Mouse (Mus musculus): Measurements from ENCODE around the gene Osbp2. TPM values are rescaled to one million over a fixed set of nuclear protein-coding genes. Genes with fewer than 3 reads are reported as not detected.

Gene Osbp2
- polyA plus RNA-seq, 1 experiment from 2014 or later: 14.6 TPM

DNA sequence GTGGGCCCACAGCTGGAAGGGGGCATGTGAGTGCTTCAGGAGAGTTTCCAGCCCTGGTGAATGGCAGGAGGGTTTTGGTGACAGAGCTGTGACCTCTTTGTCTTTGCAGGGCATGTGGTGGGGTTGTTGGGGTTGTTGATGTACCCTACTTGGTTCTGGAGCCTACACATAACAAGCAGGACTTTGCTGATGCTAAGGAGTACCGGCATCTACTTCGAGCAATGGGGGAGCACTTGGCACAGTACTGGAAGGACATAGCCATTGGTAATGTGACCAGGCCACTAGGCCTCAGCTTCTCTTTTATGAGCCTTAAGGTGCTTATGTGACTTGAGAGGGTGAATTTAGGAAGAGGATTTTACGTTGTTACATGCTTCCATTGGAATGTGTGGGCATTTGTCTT lies 183.9 kb downstream of the Osbp2 start:
- Histone ChIP-seq H3K4me1 (no peaks in the 10 kb centered on the region), H3K27ac (replicated peaks) (no peak overlapping the region), H3K36me3 (peaks cover 90% of the 10 kb centered on the region), H3K9me3 (no peaks in the 10 kb centered on the region), H3K27me3 (no peaks in the 10 kb centered on the region), H3K9ac (replicated peaks) (no peak overlapping the region), H3K4me3 (no peak overlapping the region), H3K4me2 (replicated peaks) (no peak overlapping the region)
- no peak for ATAC-seq (replicated peaks)
- WGBS: 99% methylated on average over 3 of the region's 3 CpGs

DNA sequence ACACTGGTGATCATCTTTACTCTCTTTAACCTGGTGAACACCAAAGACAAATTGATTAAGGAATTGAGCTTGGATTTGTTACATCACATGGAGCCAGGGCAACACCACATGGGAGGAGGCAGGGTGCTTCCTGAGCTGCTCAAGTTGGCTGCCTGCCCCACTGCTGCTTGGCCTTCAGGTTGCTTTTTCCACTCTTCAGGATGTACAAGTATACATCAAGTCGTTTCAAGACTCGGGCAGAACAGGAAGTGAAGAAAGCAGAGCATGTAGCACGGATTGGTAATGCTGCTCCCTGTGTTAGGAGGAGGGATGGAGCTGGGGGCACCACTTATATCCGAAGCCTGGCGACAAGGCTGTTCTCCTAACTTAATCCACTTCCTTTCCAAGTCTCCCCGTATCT lies 186.5 kb downstream of the Osbp2 start:
- Histone ChIP-seq H3K4me1 (no peaks in the 10 kb centered on the region), H3K27me3 (no peaks in the 10 kb centered on the region), H3K36me3 (peaks cover 93% of the 10 kb centered on the region), H3K9me3 (no peaks in the 10 kb centered on the region), H3K9ac (replicated peaks) (no peak overlapping the region), H3K4me2 (replicated peaks) (no peak overlapping the region), H3K27ac (replicated peaks) (no peak overlapping the region), H3K4me3 (no peak overlapping the region)
- no peak for ATAC-seq (replicated peaks)
- WGBS: 91% methylated on average over 6 of the region's 6 CpGs

DNA sequence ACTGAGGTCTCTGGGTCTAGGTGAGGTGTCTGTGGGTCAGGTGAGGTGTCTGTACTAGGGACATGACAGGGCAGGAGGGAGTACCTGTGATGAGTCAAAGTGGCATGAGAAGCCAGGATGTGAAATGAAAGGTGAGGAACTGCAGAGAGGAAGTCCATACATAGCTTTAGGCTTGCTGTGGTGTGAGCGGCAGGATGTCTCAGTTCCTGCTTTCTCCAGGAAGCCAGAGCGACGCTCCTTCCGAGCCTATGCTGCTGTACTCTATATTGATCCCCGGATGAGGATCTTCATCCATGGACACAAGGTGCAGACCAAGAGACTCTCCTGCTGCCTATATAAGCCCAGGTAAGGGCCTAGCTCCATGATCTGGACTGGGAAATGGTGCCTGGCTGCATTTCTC lies 187.3 kb downstream of the Osbp2 start:
- Histone ChIP-seq H3K27me3 (no peaks in the 10 kb centered on the region), H3K36me3 (peaks cover 98% of the 10 kb centered on the region), H3K9ac (replicated peaks) (no peak overlapping the region), H3K4me1 (no peaks in the 10 kb centered on the region), H3K9me3 (no peaks in the 10 kb centered on the region), H3K4me2 (replicated peaks) (no peak overlapping the region), H3K27ac (replicated peaks) (no peak overlapping the region), H3K4me3 (no peak overlapping the region)
- no peak for ATAC-seq (replicated peaks)
- 96% methylated on average over 5 of the region's 5 CpGs for WGBS

DNA sequence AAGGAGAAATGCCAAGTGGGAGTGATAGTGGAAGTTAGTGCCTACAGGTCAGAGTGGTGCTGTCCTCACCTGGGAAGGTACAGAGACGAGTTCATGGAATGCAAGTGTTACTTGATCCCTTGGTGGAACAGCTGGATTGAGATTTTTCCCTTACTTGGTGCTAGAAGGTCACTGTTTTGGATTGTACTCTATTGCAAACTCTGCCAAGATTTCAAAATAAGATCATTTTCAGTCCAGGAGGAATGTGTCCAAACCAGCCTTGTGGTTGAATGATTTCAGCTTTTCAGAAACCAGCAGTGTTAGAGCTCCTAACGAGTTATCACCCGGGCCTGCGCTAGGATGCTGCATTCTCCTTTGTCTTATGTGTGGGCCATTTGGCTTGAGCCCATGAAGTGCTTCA lies 189.2 kb downstream of the Osbp2 start:
- ATAC-seq (replicated peaks): no peak
- no peaks in the 10 kb centered on the region for H3K9me3 ChIP-seq
- no peak overlapping the region for H3K4me3 ChIP-seq
- 61% methylated on average over 4 of the region's 4 CpGs for WGBS
- no peak overlapping the region for H3K27ac ChIP-seq (replicated peaks)
- no peaks in the 10 kb centered on the region for H3K27me3 ChIP-seq
- peaks cover 97% of the 10 kb centered on the region for H3K36me3 ChIP-seq
- no peak overlapping the region for H3K9ac ChIP-seq (replicated peaks)
- no peak overlapping the region for H3K4me2 ChIP-seq (replicated peaks)
- no peaks in the 10 kb centered on the region for H3K4me1 ChIP-seq

DNA sequence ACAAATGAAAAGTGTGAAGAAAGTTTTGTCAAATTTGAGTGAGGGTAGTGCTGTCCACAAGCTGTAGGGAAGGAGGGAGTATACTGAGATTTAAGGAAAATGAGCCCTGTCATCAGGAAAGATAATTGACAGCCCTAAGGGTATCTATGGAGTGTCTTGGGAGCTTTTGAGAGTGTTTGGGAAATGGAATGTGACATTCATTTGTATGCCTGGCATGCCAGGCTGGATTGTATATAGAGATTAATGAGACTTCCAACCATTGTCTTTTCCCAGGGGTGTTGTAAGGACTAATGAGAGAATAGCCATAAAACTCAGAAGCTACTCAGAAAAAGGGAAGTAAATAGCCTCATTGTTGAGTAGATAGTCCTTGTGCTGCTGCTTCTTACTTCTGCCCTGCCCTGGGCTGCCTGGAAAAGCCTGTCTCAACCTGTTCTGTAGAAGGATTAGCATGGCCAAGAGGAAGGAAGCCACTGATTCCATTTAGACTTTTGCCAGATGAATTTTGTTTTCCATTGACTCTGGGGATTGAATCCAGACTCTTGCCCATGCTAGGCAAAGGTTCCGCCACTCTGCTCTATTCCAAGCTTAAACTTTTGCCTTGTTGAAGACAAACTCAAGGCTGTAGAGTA lies 192.6 kb downstream of the Osbp2 start:
- no peak overlapping the region for H3K27ac ChIP-seq (replicated peaks)
- H3K4me3 ChIP-seq: no peak overlapping the region
- peaks cover 88% of the 10 kb centered on the region for H3K36me3 ChIP-seq
- H3K9ac ChIP-seq (replicated peaks): no peak overlapping the region
- no peaks in the 10 kb centered on the region for H3K4me1 ChIP-seq
- 96% methylated on average over 1 of the region's 1 CpGs for WGBS
- no peak for ATAC-seq (replicated peaks)
- no peak overlapping the region for H3K4me2 ChIP-seq (replicated peaks)
- H3K9me3 ChIP-seq: no peaks in the 10 kb centered on the region
- H3K27me3 ChIP-seq: no peaks in the 10 kb centered on the region

GRCm38 (mm10) chr11:3669849-3670248 lies 193.9 kb downstream of the Osbp2 start:
- H3K36me3 ChIP-seq: peaks cover 83% of the 10 kb centered on the region
- H3K9ac ChIP-seq (replicated peaks): no peak overlapping the region
- no peak for ATAC-seq (replicated peaks)
- H3K4me1 ChIP-seq: no peaks in the 10 kb centered on the region
- no peak overlapping the region for H3K4me3 ChIP-seq
- no peak overlapping the region for H3K27ac ChIP-seq (replicated peaks)
- no peaks in the 10 kb centered on the region for H3K9me3 ChIP-seq
- no peak overlapping the region for H3K4me2 ChIP-seq (replicated peaks)
- H3K27me3 ChIP-seq: no peaks in the 10 kb centered on the region

DNA sequence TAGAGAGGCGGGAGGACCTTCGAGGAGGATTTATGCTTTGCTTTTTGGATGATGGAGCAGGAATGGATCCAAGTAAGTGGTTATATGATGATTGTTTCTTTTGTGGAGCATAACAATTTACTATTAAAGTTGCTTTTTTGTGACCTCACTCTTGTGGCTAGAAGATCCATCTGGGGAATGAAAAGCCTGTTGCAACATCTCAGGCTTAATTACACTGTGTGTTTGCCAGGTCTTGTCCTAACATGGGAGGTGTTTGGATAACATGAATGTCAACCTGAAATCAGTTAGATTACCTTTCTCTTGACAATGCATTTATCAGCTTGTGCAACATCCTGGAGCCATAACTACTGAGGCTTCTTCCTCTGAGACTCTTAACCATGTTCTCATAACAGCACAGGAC lies 194.9 kb downstream of the Osbp2 start:
- H3K4me1 ChIP-seq: no peaks in the 10 kb centered on the region
- H3K4me2 ChIP-seq (replicated peaks): no peak overlapping the region
- no peaks in the 10 kb centered on the region for H3K9me3 ChIP-seq
- H3K4me3 ChIP-seq: no peak overlapping the region
- H3K27ac ChIP-seq (replicated peaks): no peak overlapping the region
- WGBS: 100% methylated on average over 2 of the region's 2 CpGs
- no peaks in the 10 kb centered on the region for H3K27me3 ChIP-seq
- no peak for ATAC-seq (replicated peaks)
- H3K9ac ChIP-seq (replicated peaks): no peak overlapping the region
- H3K36me3 ChIP-seq: peaks cover 80% of the 10 kb centered on the region

DNA sequence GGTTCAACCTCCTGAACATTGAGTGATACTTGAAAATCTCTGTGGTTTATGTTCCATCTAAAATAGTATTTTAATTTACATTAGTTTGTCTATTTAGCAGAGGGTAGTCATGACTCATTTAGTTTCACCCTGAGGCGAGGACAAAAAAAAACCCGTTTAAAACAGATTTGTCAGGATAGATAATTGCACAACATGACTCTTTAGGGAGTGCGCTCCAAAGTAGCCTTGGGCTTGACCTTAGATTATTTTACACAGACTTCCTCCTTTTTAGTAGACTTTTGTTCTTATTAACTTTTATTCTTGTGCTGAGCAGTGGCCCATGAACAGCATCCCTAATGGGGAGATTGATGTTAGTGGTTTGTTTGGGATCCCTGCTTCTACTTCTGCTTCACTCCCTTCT lies 196.2 kb downstream of the Osbp2 start:
- Histone ChIP-seq H3K36me3 (peaks cover 76% of the 10 kb centered on the region), H3K4me3 (no peak overlapping the region), H3K4me2 (replicated peaks) (no peak overlapping the region), H3K27me3 (no peaks in the 10 kb centered on the region), H3K9me3 (no peaks in the 10 kb centered on the region), H3K27ac (replicated peaks) (no peak overlapping the region), H3K4me1 (no peaks in the 10 kb centered on the region), H3K9ac (replicated peaks) (no peak overlapping the region)
- WGBS: 94% methylated on average over 3 of the region's 3 CpGs
- no peak for ATAC-seq (replicated peaks)

DNA sequence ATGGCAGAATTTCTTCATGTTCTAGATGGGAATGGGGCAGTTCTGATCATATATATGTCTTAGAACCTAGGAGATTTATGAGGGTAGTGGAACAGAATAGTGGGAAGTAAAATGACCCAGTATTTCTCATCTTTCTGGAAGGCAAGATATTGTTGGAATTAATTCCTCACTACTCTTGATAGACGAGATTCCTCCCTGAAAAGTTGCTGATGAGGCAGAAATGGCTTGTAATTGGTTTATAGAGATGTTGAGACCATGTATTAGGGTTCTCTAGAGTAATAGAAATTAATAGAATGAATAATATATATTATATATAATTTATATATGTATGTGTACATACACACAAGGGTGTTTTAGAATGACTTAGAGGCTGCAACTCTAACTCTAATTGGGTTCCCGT lies 201.7 kb downstream of the Osbp2 start:
- H3K36me3 ChIP-seq: peaks cover 45% of the 10 kb centered on the region
- H3K9ac ChIP-seq (replicated peaks): no peak overlapping the region
- H3K27me3 ChIP-seq: no peaks in the 10 kb centered on the region
- no peak overlapping the region for H3K4me3 ChIP-seq
- no peaks in the 10 kb centered on the region for H3K9me3 ChIP-seq
- WGBS: 85% methylated on average over 2 of the region's 2 CpGs
- no peak overlapping the region for H3K4me2 ChIP-seq (replicated peaks)
- ATAC-seq (replicated peaks): no peak
- no peaks in the 10 kb centered on the region for H3K4me1 ChIP-seq
- no peak overlapping the region for H3K27ac ChIP-seq (replicated peaks)

Other genes starting within 250 kb of the Osbp2 start
- 43.4 and 44.9 TPM in 2 replicates for gene Morc2a, start 214.7 kb downstream of the Osbp2 start, polyA plus RNA-seq (2015; fragmentation: Nextera tagmentation; extraction: Ambion mirVana)
- 0.57 and 0.61 TPM in 2 replicates for gene 4921536K21Rik, start 31.2 kb upstream of the Osbp2 start, polyA plus RNA-seq (2015; fragmentation: Nextera tagmentation; extraction: Ambion mirVana)
- 35.4 and 38.3 TPM in 2 replicates for gene Dusp18, start 31.3 kb upstream of the Osbp2 start, polyA plus RNA-seq (2015; fragmentation: Nextera tagmentation; extraction: Ambion mirVana)
- 13.2 and 13.7 TPM in 2 replicates for gene Slc35e4, start 50.8 kb upstream of the Osbp2 start, polyA plus RNA-seq (2015; fragmentation: Nextera tagmentation; extraction: Ambion mirVana)
- gene Tcn2, start 68.3 kb upstream of the Osbp2 start, polyA plus RNA-seq (2015; fragmentation: Nextera tagmentation; extraction: Ambion mirVana): 14.1 and 15.3 TPM in 2 replicates
- gene Pes1, start 100.1 kb upstream of the Osbp2 start, polyA plus RNA-seq (2015; fragmentation: Nextera tagmentation; extraction: Ambion mirVana): 70.5 and 71.6 TPM in 2 replicates
- not detected in 2 replicates for gene 4930556J24Rik, start 112.9 kb upstream of the Osbp2 start, polyA plus RNA-seq (2015; fragmentation: Nextera tagmentation; extraction: Ambion mirVana)
- 1.5 and 2.0 TPM in 2 replicates for gene Gal3st1, start 119.7 kb upstream of the Osbp2 start, polyA plus RNA-seq (2015; fragmentation: Nextera tagmentation; extraction: Ambion mirVana)
- not detected in 2 replicates for gene Sec14l4, start 167.6 kb upstream of the Osbp2 start, polyA plus RNA-seq (2015; fragmentation: Nextera tagmentation; extraction: Ambion mirVana)
- gene Sec14l3, start 200.9 kb upstream of the Osbp2 start, polyA plus RNA-seq (2015; fragmentation: Nextera tagmentation; extraction: Ambion mirVana): 0.75 and 0.91 TPM in 2 replicates
- gene Mtfp1, start 231.5 kb upstream of the Osbp2 start, polyA plus RNA-seq (2015; fragmentation: Nextera tagmentation; extraction: Ambion mirVana): 7.3 and 7.7 TPM in 2 replicates

All from forebrain, embryonic 15.5 days (tissue).